Mouse (Mus musculus) thymus, postnatal 4 days (tissue): Measurements from ENCODE around the gene Uggt1.

ENCODE experiments used
- DNase-seq: peaks from one replicate; pipeline ENCODE4 v3.0.0; 2021

The Uggt1 gene

DNA sequence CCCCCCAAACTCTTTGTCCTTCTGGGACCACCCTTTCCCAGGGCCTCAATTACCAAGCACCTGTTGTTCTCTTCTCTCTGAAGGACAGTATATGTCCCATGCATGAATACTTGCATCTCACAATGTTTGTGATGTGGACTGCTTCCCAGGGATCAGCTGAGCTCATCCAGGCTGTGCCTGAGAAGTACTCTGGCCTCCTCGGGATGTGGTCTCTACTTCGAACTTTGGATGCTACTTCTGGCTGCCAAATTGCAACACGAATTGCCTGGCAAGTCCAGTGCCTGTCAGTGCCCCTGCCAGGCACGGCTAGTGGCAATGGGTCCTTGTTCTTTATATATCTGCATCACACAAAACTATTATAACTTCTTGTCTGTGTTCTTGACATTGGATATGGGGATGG, 134.5 kb downstream of the Uggt1 start:
- no peak for DNase-seq

GRCm38 (mm10) chr1:36105917-36106706, 138.4 kb downstream of the Uggt1 start:
- no peak for DNase-seq

DNA sequence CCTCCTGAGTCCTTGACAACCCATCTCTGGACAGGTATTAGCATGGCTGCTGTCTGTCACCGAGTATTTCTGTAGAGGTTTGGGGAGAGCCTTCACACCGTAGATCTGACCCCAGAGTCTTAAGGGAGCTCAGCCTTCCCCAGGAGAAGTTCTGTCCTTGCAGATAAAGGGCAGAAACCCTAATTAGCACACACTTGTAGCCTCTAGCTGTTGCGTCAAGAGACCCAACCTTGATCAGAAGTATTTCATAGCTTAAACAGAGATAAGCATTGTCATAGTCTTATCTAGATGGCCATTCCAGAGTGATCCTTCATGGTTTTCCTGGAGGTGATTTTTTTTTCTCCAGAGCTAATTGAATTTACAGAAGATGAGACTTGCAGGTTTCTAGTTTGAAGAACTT, 144.1 kb downstream of the Uggt1 start:
- DNase-seq = no peak

DNA sequence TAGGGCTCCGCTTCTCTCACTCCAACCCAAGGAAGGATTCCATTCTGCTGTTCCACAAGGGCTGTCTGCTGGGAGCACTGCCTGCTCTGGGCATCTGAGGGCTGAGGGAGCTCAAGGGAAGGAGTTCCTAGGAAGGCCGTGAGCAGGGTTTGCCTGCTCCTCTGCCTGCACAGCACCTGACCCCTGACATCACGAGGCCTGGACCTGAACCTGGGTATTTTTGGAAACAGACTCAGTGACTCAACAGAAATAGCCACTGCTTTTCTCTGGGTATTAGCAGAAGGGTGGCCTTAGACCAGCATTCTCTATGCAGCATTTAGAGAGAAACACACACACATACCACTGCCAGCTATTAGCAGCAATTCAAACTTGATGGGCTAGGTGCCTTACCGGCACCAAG, 146.1 kb downstream of the Uggt1 start:
- DNase-seq = no peak

DNA sequence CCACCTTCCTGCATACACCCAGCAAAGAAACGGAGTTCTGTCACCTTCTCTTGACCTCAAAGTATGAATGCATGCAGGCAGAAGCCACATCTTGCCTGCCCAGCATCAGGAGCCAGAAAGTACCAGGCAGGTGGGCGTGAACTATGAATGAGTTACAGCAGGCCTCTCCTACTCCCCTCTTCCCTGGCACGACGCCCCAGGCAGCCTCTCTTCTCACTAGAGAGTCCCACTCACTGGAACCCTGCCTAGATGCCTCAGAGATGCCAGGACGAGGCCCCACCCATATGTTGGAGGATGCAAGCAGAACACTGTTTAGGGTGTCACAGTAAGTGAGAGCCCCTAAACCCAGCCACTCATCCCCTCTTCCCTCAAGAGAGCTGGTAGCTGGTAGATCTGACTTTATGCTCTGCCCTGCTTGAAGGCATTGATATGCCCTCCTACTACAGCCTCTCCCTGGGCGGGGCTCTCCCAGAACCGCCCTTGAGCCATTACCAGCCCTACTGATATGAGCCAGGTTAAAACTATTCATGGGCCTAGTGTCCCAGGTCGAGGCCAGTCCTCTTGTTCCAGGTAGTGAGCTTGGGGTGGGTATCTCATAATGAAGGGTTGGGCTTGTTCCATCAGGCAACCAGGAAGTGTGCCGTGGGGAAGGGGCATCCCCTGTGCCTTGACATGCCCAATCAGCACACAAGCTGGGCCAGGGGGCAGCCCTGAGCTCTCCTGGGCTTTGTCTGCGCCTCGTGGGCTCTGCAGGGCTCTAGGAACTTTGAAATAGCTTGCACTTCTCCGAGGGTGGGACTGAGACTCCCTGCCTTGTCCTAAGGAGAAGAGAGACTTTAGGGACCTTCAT, 148.9 kb downstream of the Uggt1 start:
- no peak for DNase-seq

DNA sequence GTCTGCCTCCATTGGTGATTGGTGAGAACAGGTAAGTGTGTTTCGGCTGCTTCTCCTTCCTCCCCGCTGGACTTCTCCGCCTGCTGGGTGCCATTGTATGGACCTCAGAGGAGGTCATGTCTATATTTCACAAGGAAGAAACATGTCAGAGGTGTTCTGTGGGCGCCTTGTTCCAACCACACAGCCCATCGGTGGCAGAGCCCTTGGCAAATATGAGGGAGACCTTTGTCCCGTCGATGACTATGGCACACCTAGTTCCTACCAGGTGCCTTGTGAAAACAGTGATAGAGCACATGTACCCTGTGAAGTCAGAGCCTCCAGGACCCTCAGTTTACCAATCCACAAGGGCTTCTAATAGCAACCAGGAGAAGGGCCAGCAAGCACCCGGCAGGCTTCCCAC, 150.8 kb downstream of the Uggt1 start:
- DNase-seq = no peak

DNA sequence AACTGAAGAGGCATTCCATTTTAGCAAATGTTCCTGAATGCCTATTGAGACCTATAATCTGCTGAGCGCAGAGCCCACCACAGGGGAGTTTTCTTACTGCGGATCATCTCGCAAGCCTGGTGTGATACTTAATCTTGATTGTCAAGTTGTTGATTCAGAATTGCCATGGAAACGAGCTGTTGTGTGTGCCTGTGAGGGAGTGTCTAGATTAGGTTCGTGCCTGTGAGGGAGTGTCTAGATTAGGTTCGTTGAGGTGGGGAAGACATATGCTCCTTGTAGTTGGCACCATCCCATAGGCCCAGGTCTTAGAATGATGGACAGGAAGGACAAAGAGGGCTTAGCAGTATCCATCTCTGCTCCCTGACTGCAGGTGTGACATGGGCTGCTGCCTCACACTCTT, 153.3 kb downstream of the Uggt1 start:
- no peak for DNase-seq

GRCm38 (mm10) chr1:36090722-36091110, 153.8 kb downstream of the Uggt1 start:
- no peak for DNase-seq
